Mouse (Mus musculus): ENCODE measurements at regions not wholly inside any gene's neighbourhood (a gene's known extent, or its start where the extent isn't known, plus 50 kb on each side); places are given as distances from the start of the nearest gene placed in this dataset.
"Not testable (repeated sequence)": the region's sequence is repeated elsewhere in the genome, so short reads cannot be mapped to it uniquely, and the experiment has no call there.

GRCm38 (mm10) chr9:120235054-120235453, 66.3 kb upstream of the Myrip start:
- not testable (repeated sequence) for TF ChIP-seq POLR2A (IDR thresholded peaks at IDR 0.05; ENCODE audit: borderline replicate concordance, low read depth, low read length); CTCF (IDR thresholded peaks at IDR 0.05; ENCODE audit: low read depth, low read length)
